Comparison of ENCODE assay signal across 9 mouse cellular contexts in the genomic region with DNA sequence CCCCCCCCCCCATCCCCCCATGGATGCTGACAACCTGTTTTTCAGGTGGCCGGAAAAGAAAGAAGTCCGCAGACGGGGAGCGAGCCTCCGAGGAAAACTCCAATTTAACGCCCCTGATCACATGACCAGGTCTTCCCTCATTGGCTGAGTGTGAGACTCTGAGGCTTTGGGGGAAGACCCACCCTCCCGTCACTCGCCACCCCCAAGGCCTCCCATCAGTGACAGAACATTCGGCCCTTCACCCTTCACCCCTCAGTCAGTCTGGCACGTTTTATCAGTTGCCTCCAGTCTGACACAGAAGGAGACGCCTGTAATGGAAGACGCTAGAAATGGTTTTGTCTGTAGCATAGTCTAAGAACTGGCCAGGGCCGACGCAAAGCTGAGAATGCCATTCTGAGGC. TPM values are rescaled to one million over a fixed set of nuclear protein-coding genes. Genes with fewer than 3 reads are reported as not detected.
A peak's percentile ranks its signal among the peaks of the same experiment; 100 is the strongest.
DNase-seq lines count a peak whose midpoint lies in the region; ATAC-seq lines count a peak whose summit lies in the region.
"Had no signal": no experiment of that assay in that cellular context is flagged by ENCODE, and none has a peak within 500 bp of the region (broad histone marks: within the 10 kb centered on the region; RNA-seq: fewer than 3 reads in every experiment).

No protein-coding gene starts in this region.

- H3K4me1 ChIP-seq in heart, embryonic 16.5 days (ENCODE audit: control insufficient read depth, insufficient read depth, low read length) = peaks cover 4% of the 10 kb centered on the region; the same call in 1 of the 2 replicates
- peaks cover 5% of the 10 kb centered on the region; the same call in 1 of the 2 replicates for H3K4me1 ChIP-seq in forebrain, embryonic 12.5 days

- WGBS in heart, embryonic 16.5 days = 8% methylated on average over 14 of the region's 14 CpGs
- 17% methylated on average over 14 of the region's 14 CpGs for WGBS in forebrain, embryonic 12.5 days

- H3K9me3 ChIP-seq in heart, embryonic 16.5 days (replicated peaks; ENCODE audit: control insufficient read depth, low read length) = peaks cover 3% of the 10 kb centered on the region; the same call in 1 of the 2 replicates
- no peaks in the 10 kb centered on the region for H3K9me3 ChIP-seq in forebrain, embryonic 12.5 days

- ATAC-seq in heart, embryonic 16.5 days (replicated peaks; ENCODE audit: extremely low read depth, insufficient read depth, low FRiP score) = no peak
- no peak for ATAC-seq in forebrain, embryonic 12.5 days (ENCODE audit: low FRiP score)

- peaks cover 12% of the 10 kb centered on the region for H3K36me3 ChIP-seq in heart, embryonic 16.5 days (ENCODE audit: control insufficient read depth, insufficient read depth)
- H3K36me3 ChIP-seq in forebrain, embryonic 12.5 days (replicated peaks) = peaks cover 14% of the 10 kb centered on the region

- no peak overlapping the region for H3K27ac ChIP-seq in heart, embryonic 16.5 days (ENCODE audit: low read length)
- no peak overlapping the region for H3K27ac ChIP-seq in forebrain, embryonic 12.5 days

- H3K4me2 ChIP-seq in heart, embryonic 16.5 days (ENCODE audit: low read depth, low read length) = peak overlapping the region; percentile 64
- H3K4me2 ChIP-seq in forebrain, embryonic 12.5 days = peak overlapping the region; percentile 62

- H3K9ac ChIP-seq in heart, embryonic 16.5 days (ENCODE audit: low read length) = no peak overlapping the region
- H3K9ac ChIP-seq in forebrain, embryonic 12.5 days = no peak overlapping the region

- H3K4me3 ChIP-seq in heart, embryonic 16.5 days (ENCODE audit: low read length) = peak overlapping the region; percentile 40
- H3K4me3 ChIP-seq in forebrain, embryonic 12.5 days (replicated peaks) = peak overlapping the region; percentile 31

- DNase-seq in heart, postnatal 10 days = no peak
- peak; percentile 75 for DNase-seq in liver
- peak; percentile 17 for DNase-seq in retina, embryonic 14.5 days (ENCODE audit: low spot score)
- no peak for DNase-seq in left cerebral cortex, adult 18-20 months (ENCODE audit: low spot score in 2 of 2)
- DNase-seq in spleen, adult 12 weeks (ENCODE audit: low spot score) = no peak
- no peak for DNase-seq in frontal cortex, postnatal 25 days (ENCODE audit: low spot score in 2 of 2)
- DNase-seq: kidney, adult 2 months had no signal

- no peaks in the 10 kb centered on the region for H3K27me3 ChIP-seq in heart, embryonic 16.5 days (ENCODE audit: control insufficient read depth, insufficient read depth, low read length)
- H3K27me3 ChIP-seq in forebrain, embryonic 12.5 days = peaks cover 8% of the 10 kb centered on the region

- intact Hi-C loops in heart, postnatal 10 days (cut with DNase I) = loop anchor here (2.0 kb wide), 1 partner anchor 130 kb away; no protein-coding TSS in a partner anchor

RNA-seq across cellular contexts. Expression of gene Got1, which starts 29.5 kb away (rescaled TPM):
- polyA plus RNA-seq in heart, embryonic 16.5 days (2015; fragmentation: Nextera tagmentation; extraction: Ambion mirVana) = 271 and 274 TPM in 2 replicates
- total RNA-seq in heart, postnatal 10 days (2021) = 100 to 1,000 TPM; 438 to 489 TPM
- 57.6 and 58.8 TPM in 2 replicates for polyA plus RNA-seq in forebrain, embryonic 12.5 days (2016; fragmentation: Nextera tagmentation; extraction: Ambion mirVana)
- total RNA-seq in left cerebral cortex, adult 18-20 months (2021) = 100 to 1,000 TPM; 407 to 417 TPM

RNA-seq across cellular contexts. Expression of gene Cnnm1, which starts 54.7 kb away (rescaled TPM):
- polyA plus RNA-seq in heart, embryonic 16.5 days (2015; fragmentation: Nextera tagmentation; extraction: Ambion mirVana) = 0.07 and 0.08 TPM in 2 replicates
- under 1 TPM; 0.05 to 0.37 TPM for total RNA-seq in heart, postnatal 10 days (2021)
- 0.36 and 0.92 TPM in 2 replicates for polyA plus RNA-seq in forebrain, embryonic 12.5 days (2016; fragmentation: Nextera tagmentation; extraction: Ambion mirVana)
- total RNA-seq in left cerebral cortex, adult 18-20 months (2021) = 100 to 1,000 TPM; 104 to 106 TPM

Comparison
In these comparisons a context has a peak if more than half of its experiments do, and no peak if none do; other contexts are left out.
1. DNase-seq: peak in liver (single experiment) and retina, embryonic 14.5 days (single experiment); none in heart, postnatal 10 days (0 of 2), left cerebral cortex, adult 18-20 months (0 of 2), spleen, adult 12 weeks (single experiment) and frontal cortex, postnatal 25 days (0 of 2).
2. RNA of gene Cnnm1, which starts 54.7 kb away (total RNA-seq): 104 to 106 TPM in left cerebral cortex, adult 18-20 months; 0.05 to 0.37 TPM in heart, postnatal 10 days; every median in the first group is over 10 times any median in the second.